Mouse (Mus musculus): ENCODE results near the gene Pcgf2.
"Not testable (repeated sequence)": the region's sequence is repeated elsewhere in the genome, so short reads cannot be mapped to it uniquely, and the experiment has no call there.

Pcgf2 gene

GRCm38 (mm10) chr11:97666794-97667193 is 33.5 kb downstream of the Pcgf2 start:
- DNase-seq: no peak

- no peak for DNase-seq
Measured at GRCm38 (mm10) chr11:97666221-97666620, 34.1 kb downstream of the Pcgf2 start.

- DNase-seq: no peak
Measured at GRCm38 (mm10) chr11:97665431-97665830, 34.9 kb downstream of the Pcgf2 start.

GRCm38 (mm10) chr11:97664771-97665240 is 35.5 kb downstream of the Pcgf2 start:
- DNase-seq: peak in 1 of 2 experiments; percentile 41

GRCm38 (mm10) chr11:97664339-97664665 is 36.0 kb downstream of the Pcgf2 start:
- no peak for DNase-seq

GRCm38 (mm10) chr11:97663528-97664338 is 36.6 kb downstream of the Pcgf2 start:
- no peak for DNase-seq

GRCm38 (mm10) chr11:97662893-97663527 is 37.3 kb downstream of the Pcgf2 start, which contains the start of gene Mllt6:
Mllt6 (plus strand) TSS chr11:97663414.
- peak; percentile 43 to 44 for DNase-seq

GRCm38 (mm10) chr11:97662207-97662892 is 37.9 kb downstream of the Pcgf2 start:
- peak in 1 of 2 experiments; percentile 50 for DNase-seq

- peak; percentile 71 to 85 for DNase-seq
Measured at GRCm38 (mm10) chr11:97661648-97662133, 38.6 kb downstream of the Pcgf2 start.

- no peak for DNase-seq
Measured at GRCm38 (mm10) chr11:97660734-97661647, 39.3 kb downstream of the Pcgf2 start.

GRCm38 (mm10) chr11:97659990-97660714 is 40.1 kb downstream of the Pcgf2 start:
- peak; percentile 60 to 69 for DNase-seq

GRCm38 (mm10) chr11:97659267-97659989 is 40.9 kb downstream of the Pcgf2 start:
- DNase-seq: peak in 1 of 2 experiments; percentile 44

GRCm38 (mm10) chr11:97658751-97659266 is 41.5 kb downstream of the Pcgf2 start:
- no peak for DNase-seq

- DNase-seq: not testable (repeated sequence)
Measured at GRCm38 (mm10) chr11:97657967-97658366, 42.3 kb downstream of the Pcgf2 start.

GRCm38 (mm10) chr11:97657184-97657945 is 42.9 kb downstream of the Pcgf2 start:
- no peak for DNase-seq

- no peak for DNase-seq
Measured at GRCm38 (mm10) chr11:97656269-97656971, 43.9 kb downstream of the Pcgf2 start.

GRCm38 (mm10) chr11:97654210-97654609 is 46.1 kb downstream of the Pcgf2 start:
- DNase-seq: no peak

- DNase-seq: not testable (repeated sequence)
Measured at GRCm38 (mm10) chr11:97653376-97653775, 46.9 kb downstream of the Pcgf2 start.

- no peak for DNase-seq
Measured at GRCm38 (mm10) chr11:97650341-97650740, 50.0 kb downstream of the Pcgf2 start.
